Mouse (Mus musculus) lung, embryonic 15.5 days (tissue): Measurements from ENCODE around the gene Nle1. TPM values are rescaled to one million over a fixed set of nuclear protein-coding genes. Genes with fewer than 3 reads are reported as not detected.

ENCODE experiments used
- polyA plus RNA-seq: library from polyadenylated mRNA; unstranded; fragments of >200 nt; fragmentation: Nextera tagmentation; extraction: Ambion mirVana; gene quantifications from 2 replicates; pipeline ENCODE4 v1.2.1, GENCODE M21; 2015

Gene Nle1
- polyA plus RNA-seq, 1 experiment from 2014 or later: 34.1 TPM

Other genes starting within 250 kb of the Nle1 start
- 0.31 TPM in 2 replicates for gene Cct6b, start 144.1 kb downstream of the Nle1 start, polyA plus RNA-seq
- 34.4 and 36.4 TPM in 2 replicates for gene Zfp830, start 144.1 kb downstream of the Nle1 start, polyA plus RNA-seq
- 28.3 and 30.8 TPM in 2 replicates for gene Lig3, start 127.3 kb downstream of the Nle1 start, polyA plus RNA-seq
- gene Rffl, start 37.2 kb downstream of the Nle1 start, polyA plus RNA-seq: 11.5 and 12.0 TPM in 2 replicates
- 12.2 and 13.2 TPM in 2 replicates for gene Rad51d, start 17.8 kb downstream of the Nle1 start, polyA plus RNA-seq
- gene Fndc8, start 16.3 kb downstream of the Nle1 start, polyA plus RNA-seq: 0.11 and 0.12 TPM in 2 replicates
- 10.7 and 11.2 TPM in 2 replicates for gene Unc45b, start 2.1 kb upstream of the Nle1 start, polyA plus RNA-seq
- 2.6 and 4.2 TPM in 2 replicates for gene Slfn5, start 42.9 kb upstream of the Nle1 start, polyA plus RNA-seq
- 35.5 and 37.9 TPM in 2 replicates for gene Slfn9, start 83.4 kb upstream of the Nle1 start, polyA plus RNA-seq
- gene Slfn8, start 112.4 kb upstream of the Nle1 start, polyA plus RNA-seq: 0.29 and 0.74 TPM in 2 replicates
- gene Slfn2, start 156.7 kb upstream of the Nle1 start, polyA plus RNA-seq: 5.8 and 7.6 TPM in 2 replicates
- 0.96 and 1.3 TPM in 2 replicates for gene Slfn1, start 208.4 kb upstream of the Nle1 start, polyA plus RNA-seq